Mouse (Mus musculus): ENCODE results near the gene Prdm10.
A peak's percentile ranks its signal among the peaks of the same experiment; 100 is the strongest.

Prdm10 gene

DNA sequence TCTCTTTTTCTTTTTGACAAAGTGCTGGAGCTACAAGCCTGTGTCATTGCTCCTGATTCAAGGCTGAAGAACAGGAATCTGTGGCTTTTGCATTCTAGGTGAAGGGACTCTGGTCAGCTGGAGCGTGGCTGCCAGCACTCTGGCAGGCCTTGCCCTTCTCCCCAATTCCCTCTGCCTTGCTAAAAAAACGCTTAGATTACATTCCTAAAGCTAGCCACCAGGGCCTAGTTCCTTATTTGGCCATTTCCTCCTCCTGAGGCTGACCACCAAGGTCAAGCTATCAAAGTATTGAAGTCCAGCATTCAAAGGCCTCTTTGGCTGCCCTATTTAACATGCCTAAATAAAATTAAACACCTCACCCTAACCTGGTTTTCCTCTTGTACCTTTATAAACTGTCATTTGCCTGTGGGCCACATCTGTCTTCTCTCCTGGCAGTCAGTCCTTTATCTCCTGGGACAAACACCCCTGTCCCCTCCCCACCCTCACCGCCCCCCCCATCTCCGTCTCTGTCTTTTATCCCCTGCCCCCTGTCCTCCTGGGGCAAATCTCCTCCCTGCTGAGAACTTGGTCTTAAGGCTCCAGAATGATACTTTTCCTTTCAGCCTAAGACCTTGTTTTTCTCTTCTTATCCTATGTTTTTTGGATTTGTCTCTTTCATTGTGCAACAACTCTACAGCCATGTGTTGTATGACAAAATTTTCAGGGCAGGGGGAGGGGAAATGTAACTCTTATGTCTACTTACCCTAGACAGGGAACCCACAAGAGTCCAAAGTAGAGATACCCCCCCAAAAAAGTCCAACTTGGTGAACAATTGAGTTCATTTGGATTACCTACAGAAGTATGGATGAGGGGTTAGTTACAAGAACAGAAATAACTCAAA, 17.9 kb upstream of the Prdm10 start:
- DNase-seq (ENCODE audit: low spot score in 2 of 2) = no peak

DNA sequence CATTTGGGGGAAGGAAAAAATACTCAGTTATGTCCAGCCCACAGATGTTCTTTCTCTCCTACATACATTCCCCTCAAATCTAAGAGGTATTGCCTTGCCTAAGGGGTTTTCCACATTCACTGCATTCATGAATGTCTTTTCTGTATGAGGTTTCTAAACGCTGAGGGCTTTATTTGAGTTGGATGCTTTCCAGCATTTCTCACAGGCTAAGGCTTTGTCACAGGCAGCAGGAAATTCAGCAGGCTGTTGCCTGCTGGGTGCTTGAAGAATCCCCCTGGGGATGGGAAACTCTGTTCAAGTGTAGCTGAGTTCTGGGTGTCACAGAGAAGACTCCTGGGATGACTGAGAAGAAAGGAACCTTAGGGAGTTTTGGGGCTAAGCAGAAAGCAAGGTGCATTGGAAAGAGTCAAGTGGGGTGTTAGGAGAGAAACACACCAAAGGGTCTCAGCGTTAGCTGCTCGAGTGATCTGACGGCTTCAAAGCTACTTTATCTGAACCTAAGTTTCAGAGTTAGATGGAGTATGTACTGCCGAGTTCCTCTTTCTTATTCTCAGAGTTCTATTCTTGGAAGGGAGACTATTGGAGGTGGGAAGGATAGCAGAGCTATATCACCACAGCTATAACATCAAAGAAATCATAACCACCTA, 14.2 kb upstream of the Prdm10 start:
- DNase-seq (ENCODE audit: low spot score in 2 of 2) = peak; percentile 47 to 59

DNA sequence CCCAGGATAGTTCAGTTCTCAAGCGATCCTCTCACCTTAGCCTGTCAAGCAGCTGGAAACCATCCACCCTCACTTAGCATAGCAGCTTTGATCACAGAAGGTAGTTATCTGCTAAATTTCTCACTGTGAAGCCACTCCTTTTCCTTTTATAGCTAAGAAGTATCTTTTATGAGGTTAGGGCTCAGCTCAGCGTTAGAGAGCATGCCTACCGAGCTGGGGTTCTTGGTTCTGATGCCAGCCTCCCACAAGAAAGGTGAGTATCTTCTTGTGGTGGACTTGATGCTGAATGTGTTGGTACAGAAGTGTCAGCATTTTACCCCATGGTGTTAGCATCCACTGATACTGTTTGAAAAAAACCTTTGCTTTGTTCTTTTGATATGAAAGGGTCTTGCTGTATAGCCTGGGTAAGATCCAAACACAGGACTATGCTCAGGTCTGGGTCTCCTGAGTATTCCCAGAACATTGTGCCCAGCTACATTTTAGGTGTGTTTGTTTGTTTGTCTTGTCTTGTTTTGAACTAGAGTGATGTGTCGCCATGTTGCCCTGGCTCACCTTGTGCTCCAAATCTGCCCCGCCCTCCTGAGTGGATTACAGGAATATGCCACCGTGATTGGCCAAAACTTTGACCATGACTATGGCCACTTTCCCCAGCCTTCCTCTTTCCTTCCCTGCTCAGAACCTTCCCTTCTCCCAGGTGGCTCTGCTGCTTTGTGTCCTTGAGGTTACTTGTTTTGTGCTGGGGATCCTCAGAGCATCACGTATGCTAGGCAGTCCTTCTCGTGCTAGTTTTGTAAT, 8.9 kb upstream of the Prdm10 start:
- no peak for DNase-seq (ENCODE audit: low spot score in 2 of 2)

DNA sequence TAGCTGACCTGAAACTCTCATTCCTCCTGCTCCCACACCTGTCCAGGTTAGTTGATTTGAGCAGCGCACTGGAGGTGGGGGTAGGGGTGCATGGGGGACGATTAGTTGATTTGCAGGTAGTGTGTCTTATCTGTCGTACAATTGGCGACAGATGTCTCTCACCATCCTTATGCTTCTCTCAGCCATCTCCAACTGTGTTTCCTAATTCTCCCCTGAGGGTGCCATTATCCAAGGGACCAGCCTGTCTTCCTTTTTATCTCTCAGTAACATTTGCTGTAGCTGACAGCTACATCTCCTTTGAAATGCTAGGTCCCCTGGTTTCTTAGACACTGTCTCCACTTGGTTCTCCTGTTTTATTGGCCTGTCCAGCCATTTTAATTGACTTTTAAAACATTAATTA, 8.2 kb upstream of the Prdm10 start:
- no peak for DNase-seq (ENCODE audit: low spot score in 2 of 2)

DNA sequence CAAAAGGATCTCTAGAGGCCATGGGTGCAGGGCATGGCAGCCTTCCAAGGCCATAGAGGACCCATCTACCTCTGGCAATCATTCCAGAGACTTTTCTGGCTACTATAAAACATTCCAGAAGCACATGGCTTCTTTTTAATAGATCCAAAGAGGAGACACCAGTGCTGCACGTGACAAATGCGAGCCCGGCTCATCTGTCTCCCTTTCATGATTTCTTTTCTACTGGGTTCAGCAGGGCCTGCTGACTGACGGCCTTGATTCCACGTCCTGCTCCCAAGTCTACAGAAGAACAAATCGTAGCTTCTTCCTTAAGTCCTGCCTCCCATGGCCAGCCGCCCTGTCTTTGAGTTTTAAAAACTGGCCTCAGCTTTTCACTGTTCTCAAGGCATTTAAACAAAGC, 1.7 kb upstream of the Prdm10 start:
- no peak for DNase-seq (ENCODE audit: low spot score in 2 of 2)

DNA sequence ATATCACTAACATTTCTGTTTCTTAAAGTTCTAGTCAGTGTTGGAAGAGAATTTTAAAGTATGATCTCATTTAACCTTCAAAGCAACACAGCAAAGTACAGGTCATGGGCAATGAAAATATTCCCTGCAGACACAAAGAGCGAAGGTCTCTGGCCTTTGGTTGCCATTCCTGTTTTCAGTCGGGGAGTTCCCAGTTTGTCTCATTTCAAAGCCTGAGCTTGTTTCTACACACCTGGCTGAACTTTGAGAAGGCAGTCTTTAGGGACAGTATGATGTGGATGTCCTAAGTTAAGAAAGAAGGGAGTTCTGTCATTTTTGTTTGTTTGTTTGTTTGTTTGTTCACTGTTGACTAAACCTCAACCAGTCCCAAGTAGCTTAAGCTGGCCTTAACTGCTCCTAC, 1.0 kb upstream of the Prdm10 start:
- DNase-seq (ENCODE audit: low spot score in 2 of 2) = no peak

DNA sequence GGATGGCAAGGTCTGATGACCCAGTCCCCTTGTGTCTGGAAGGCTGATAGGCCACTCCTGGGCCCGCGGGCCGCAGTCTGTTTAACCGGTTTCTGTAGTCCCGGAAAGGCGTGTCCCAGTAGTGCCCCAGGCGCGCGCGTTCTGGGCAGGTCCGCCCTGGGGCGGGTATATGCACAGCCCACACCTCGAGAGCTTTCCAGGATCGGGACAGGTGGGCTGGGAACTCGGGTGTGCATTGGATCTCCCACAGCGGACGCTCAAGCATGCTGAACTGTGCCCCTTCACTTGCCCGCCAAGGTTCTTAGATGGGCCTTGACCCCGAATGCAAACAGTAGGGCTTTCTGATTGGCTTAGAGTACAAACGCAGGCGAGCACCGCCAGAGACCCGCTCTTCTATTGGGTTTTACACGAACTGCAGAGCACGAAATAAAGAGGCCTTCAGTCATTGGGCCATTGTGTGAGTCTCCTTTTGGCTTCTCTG, 413 bp upstream of the Prdm10 start:
- DNase-seq (ENCODE audit: low spot score in 2 of 2) = no peak

DNA sequence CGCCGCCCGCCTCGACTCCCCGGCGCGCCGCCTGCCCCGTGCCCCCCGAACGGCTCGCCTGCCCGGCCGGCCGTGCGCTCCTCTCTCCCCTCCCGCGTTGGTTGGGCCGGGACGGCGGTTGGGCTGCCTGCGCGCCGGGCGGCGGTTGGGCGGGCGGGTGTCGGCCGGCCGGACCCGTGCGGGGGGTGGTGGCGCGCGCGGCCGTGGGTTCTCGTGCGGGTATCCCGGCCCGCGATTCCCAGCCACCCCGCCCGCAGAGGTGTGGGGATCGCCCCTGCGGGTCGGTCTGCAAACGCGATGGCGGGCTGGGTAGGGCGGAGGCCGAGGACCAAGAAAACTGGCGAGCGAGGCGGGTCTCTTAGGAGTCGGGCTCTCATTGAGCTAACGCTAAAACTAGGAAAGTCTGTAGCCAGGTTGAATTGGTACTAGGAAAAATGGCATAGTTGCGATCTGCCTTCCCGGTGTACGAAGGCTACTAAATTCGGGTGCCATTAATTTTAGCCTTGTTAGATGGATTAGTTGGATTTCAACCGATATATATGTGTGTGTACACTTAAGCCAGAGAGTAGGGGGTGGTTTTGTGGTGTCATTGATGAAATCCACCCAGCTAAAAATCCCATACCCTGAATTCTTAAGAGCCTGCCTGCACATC, 799 bp downstream of the Prdm10 start:
- DNase-seq (ENCODE audit: low spot score in 2 of 2) = peak in 1 of 2 experiments; percentile 79

DNA sequence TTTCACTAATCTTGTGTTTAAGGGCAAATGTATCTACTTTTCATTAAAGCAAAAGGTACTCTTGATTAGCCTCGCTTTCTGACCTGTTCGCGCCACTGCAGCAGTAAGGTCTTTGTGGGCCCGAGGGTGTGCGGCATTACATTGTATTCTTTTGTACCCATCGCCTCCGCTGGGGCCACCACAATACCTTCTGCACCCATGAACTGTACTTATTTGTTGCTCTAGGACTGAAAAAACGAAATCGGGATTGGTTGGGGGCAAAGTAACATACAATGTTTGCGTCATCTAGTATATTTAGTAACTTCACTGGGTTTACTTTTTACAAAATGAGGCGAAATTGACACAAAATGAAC, 1.3 kb downstream of the Prdm10 start:
- no peak for DNase-seq (ENCODE audit: low spot score in 2 of 2)

DNA sequence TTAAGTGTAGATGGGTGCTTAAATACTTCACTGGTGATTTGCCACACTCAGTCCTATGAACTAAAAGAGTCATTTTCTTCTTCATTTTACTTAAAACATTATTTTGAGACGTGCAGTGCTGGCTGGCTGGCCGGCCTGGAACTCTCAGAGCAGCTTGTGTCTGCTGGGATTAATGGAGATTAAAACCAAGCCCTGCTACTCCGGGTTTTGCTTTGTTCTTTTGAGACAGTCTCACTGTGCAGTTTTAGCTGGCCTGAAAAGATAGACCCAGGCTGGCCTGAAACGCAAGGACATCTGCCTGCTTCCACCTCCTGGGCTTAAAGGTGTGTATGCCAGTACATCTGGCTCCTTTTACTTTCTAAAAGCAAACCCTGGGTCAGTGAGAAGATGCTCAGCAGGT, 2.2 kb downstream of the Prdm10 start:
- DNase-seq (ENCODE audit: low spot score in 2 of 2) = no peak

DNA sequence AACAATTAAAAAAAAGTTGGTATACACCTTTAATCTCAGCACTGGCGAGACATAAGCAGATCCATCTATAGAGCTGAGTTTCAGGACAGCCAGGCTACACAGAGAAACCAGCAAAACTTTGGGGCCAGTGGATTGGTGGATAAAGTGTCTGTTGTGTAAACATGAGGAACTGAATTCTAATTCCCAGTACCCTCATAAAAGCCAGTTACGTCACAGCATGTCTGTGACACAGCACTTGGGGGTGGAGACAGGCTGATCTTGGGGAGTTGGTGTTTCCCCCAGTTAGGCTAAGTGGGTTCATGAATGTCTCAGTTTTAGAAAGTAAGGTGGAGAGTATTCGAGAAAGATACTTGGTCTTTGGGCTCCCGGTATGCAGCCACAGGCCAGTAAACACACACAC, 2.7 kb downstream of the Prdm10 start:
- DNase-seq (ENCODE audit: low spot score in 2 of 2) = no peak

DNA sequence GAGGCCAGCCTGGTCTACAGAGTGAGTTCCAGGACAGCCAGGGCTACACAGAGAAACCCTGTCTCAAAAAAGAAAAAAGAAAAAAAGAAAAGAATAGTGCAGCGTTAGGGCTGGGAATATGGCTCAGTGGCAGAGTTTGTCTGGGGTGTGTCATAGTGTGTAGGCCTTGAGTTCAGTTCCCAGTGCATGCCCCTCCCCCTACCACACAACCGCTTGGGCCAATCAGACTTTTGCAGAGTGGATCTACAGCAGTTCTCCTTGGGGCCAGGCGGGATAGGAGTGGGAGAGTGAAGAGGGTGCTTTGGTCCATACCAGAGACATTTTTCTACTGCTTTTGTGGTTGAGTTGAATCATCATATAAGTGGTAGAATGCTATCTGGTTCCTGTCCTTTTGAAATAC, 3.6 kb downstream of the Prdm10 start:
- DNase-seq (ENCODE audit: low spot score in 2 of 2) = no peak

DNA sequence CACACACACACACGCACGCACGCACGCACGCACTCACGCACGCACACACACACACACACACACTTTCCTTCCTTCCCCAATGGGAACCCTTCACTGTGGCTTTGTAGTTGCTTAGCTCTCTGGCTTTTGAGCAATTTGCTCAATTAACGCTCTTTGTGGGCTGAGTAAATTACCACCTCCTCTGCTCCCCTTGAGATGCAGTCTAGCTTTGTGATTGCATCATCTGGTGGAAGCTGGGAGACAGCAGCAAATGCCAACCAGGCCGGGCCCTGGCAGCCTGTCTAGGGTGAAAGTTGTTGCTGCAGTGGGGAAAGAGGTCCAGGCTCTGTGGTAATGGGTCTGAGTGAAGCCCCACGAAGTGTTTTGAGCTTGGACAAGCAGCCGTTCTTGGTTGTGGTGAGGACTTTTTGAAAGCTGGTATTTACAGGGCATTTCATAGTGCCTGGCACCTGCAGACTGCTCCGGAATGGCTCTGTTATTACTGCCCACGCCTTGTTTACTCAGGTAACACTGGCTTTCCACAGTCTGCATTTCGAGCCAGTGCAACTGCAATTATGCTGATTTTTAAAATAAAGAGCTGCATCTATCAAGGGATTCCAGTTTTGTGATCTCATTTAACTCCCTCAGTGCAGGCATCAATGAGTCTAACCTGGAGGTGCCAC, 10.0 kb downstream of the Prdm10 start:
- DNase-seq (ENCODE audit: low spot score in 2 of 2) = no peak

DNA sequence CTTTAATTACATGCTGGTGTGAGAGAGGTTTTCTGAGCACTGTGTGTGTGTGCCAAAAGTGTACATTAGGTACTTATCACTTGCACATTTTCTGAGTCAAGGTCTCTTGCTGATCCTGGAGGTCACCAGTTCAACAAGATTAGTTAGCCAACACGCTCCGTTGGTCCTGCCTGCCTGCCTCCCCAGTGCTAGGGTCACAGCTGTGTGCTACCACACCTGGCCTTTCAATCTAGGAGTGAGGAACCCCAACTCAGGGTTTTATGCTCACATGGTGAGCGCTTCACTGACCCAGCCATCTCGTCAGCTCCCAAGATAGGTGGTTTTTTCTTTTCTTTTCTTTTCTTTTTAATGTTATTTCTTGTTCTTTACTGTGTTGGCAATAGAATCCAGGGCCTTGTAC, 11.6 kb downstream of the Prdm10 start:
- DNase-seq (ENCODE audit: low spot score in 2 of 2) = no peak

DNA sequence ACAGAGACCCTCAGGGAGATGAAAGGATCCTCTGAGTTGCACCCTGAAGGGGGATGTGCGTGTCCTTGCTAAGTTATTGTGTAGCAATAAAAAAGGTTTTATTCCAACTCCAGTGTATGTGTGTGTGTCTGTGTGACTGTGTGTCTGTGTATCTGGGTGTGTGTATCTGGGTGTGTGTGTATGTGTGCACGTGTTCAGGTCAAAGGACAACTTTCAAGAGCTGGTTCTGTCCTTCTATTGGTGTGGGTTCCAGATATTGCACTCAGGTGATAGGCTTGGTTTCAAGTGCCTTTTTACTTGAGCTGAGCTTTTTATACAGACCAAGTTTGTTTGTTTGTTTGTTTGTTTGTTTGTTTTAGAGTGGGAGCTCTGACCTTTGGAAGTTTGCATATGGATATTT, 12.9 kb downstream of the Prdm10 start:
- DNase-seq (ENCODE audit: low spot score in 2 of 2) = no peak

DNA sequence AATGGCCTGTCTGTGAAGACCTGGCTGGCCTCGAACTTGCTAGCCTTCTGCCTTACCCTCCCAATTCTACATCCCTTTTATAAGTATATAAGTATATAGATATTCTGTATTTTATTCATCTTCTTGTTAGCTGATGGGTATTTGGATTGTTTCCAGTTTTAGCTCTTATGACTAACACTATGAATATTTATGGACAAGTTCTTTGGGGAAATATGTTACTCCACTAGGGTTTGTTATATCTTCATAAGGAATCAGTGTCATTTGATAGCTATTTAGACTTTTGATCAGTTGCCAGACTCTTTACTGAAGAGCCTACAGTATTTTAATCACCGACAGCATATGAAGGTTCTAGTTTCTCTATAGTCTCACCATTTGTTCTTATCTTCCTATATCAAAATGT, 15.0 kb downstream of the Prdm10 start:
- no peak for DNase-seq (ENCODE audit: low spot score in 2 of 2)

DNA sequence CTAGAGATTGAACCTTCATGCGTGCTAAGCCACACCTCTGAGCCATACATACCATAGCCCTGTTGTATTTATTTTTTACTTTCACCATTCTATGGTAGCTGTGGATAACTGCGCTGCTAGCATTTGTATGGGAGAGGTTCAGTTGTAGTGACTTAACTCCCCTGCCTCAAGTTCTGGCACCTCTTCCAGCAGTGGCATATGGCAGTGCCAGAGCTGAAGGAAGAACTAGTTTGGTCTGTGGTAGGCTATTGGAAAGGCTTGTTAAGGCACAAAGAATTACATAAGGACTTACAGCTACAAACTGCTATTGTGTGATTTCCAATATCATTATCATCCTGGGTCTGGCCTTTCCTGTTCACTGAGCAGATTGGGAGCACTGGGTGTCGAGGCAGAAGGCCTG, 16.0 kb downstream of the Prdm10 start:
- no peak for DNase-seq (ENCODE audit: low spot score in 2 of 2)

DNA sequence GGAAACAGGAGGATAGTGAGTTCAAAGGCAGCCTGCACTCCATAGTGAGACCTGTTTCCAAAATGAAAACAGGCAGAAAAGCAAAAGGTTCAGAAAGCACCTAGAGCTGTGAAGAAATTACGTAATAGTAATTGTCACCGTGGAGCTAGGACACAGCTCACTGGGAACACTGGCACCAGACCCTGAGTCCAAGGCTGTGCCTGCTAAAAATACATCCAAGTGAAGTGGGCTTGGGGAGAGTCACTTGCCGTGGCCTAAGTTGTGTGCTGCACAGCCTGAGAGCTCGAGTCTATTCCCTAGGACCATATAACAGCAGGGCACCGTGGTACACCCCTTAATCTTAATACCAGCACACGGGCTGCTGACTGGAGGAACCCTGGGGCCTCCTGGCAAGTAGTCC, 18.4 kb downstream of the Prdm10 start:
- DNase-seq (ENCODE audit: low spot score in 2 of 2) = no peak

DNA sequence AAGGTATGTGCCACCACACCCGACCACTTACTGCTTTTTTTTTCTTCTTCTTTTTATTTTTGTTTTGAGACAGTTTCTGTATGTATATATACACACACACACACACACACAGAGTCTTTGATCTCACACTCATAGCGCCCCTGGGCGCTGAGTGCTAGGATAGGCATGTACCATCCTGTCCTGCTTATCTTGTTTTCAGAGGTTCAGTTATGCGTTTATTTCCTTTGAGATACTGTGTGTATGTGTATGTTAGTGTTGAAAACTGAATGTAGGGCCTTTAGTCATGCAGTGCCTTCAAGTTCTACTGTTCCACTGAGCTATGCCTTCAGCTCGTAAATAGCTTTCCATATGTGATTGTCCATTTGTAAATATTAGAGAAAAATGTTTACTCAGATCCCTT, 20.2 kb downstream of the Prdm10 start:
- no peak for DNase-seq (ENCODE audit: low spot score in 2 of 2)

DNA sequence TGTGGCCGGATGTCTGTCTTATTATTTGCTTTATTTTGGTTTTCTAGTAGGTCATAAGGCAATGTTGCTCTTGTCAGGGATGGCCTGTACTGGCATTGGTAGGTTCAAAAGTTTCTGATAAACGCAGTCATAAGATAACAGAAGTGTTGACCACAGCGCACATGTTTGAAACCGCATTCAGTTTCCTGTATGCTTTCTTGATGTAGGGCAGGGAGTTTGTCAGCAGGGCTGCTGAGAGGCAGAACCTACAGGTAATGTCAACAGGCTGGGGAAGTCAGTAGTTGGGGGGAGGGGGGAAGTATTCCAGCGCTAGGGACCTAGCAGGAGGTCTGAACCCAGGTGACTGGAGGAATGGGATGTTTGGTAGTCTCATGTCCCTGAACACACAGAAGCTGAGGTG, 20.8 kb downstream of the Prdm10 start:
- DNase-seq (ENCODE audit: low spot score in 2 of 2) = no peak

DNA sequence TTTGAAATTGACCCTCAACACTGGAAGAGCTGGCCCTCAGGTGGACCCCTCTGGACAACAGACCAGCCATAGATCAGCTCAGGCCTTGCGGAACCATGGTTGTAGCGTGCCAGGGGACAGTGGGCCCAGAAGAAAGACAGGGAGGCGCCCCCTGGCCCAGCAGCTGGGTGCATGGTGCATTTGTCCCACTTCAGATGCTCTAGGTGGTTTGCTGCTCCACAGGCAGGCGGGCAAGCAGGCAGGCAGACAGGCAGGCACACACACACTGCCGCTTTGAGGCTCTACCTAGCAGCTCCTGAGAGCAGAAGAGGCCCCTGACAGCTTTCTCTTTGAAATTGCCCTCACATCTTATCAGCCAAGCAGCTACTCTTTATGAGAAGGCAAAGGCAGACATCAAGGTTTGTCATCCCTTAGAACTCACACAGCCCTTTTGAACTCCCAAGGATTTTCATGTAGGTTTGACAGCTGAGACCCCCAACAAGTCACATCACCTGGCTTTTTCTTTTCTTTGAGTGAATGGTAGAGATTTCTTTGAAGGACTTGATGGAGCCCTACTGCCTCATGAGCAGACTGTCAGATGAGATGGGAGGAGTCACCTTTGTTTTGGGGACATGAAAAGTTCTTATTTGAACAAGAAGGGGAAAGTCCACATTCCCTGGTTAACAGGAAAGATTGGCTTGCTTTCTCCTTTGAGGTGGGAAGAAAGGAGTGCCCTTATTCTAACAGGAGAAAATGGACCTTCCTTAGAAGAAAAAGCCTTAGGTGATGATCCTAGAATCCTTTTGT, 21.4 kb downstream of the Prdm10 start:
- DNase-seq (ENCODE audit: low spot score in 2 of 2) = no peak

Data from right cerebral cortex, postnatal 10 days (tissue).